Mouse (Mus musculus): ENCODE measurements at regions not wholly inside any gene's neighbourhood (a gene's known extent, or its start where the extent isn't known, plus 50 kb on each side); places are given as distances from the start of the nearest gene placed in this dataset.

DNA sequence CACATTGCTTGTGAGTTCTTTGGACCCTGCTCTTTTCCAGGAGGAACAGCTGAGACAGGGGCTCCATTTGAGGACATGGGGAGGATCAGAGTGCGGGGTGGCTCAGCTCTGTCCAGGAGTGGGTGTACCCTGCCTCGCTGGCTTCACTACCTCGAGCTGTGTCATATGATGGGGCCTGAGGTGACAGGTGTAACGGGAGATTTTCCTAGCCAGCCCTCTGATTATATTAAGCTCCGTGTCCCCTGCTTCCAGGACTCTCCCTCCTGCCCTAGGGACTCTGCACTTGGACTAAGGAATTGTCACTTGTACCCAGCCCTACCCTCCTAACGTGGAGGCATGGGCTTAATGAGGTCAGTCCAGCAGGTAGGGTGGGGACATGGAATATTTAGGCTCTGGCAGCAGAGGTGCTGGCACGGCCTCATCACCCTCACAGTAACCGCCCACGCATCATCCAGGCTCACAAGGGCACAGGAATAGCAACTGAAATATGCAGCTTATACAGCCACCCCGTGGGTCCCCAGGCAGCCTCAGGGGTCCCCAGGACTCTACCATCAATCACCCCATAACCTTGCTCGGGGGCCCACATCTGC is 78.1 kb upstream of the 1600014C23Rik start:
- no peak overlapping the region for H3K4me2 ChIP-seq (ENCODE audit: low read length)
- ATAC-seq = no peak
- no peak overlapping the region for H3K27ac ChIP-seq (ENCODE audit: low read depth, low read length)
- H3K4me1 ChIP-seq (ENCODE audit: control insufficient read depth, insufficient read depth, low read depth, low read length) = peaks cover 7% of the 10 kb centered on the region; the same call in 1 of the 2 replicates
- no peak overlapping the region for H3K9ac ChIP-seq (ENCODE audit: low read depth, low read length)
- no peak overlapping the region for H3K4me3 ChIP-seq (ENCODE audit: low read length)
- H3K9me3 ChIP-seq (ENCODE audit: control insufficient read depth, low read length) = no peaks in the 10 kb centered on the region
- no peaks in the 10 kb centered on the region for H3K27me3 ChIP-seq (replicated peaks; ENCODE audit: control insufficient read depth, insufficient read depth, low read length)
- 83% methylated on average over 11 of the region's 11 CpGs for WGBS
- no peaks in the 10 kb centered on the region for H3K36me3 ChIP-seq (ENCODE audit: control insufficient read depth, insufficient read depth, low read length)

DNA sequence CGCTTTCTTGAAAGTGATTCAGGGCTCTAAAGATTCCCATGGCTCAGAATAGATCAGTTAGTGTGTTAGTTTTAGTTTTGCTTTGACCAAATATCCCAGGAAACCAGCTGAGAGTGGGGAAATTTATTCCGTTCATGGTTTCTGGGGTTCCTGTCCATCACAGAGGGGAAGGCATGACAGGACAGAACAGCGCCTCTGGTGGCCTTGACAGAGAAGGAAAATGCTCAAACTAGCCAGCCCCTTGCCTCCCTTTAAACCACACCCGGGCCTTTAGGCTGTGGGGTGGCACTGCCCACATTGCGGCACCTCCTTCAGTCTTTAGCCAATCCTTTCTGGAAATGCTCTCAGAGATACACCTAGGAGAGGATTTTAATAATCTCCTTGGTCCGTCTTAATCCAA is 76.1 kb upstream of the 1600014C23Rik start:
- H3K9ac ChIP-seq (ENCODE audit: low read depth, low read length) = no peak overlapping the region
- no peak overlapping the region for H3K4me2 ChIP-seq (ENCODE audit: low read length)
- H3K4me3 ChIP-seq (ENCODE audit: low read length) = no peak overlapping the region
- H3K9me3 ChIP-seq (ENCODE audit: control insufficient read depth, low read length) = no peaks in the 10 kb centered on the region
- no peak overlapping the region for H3K27ac ChIP-seq (ENCODE audit: low read depth, low read length)
- no peaks in the 10 kb centered on the region; the same call in none of the 2 replicates for H3K27me3 ChIP-seq (replicated peaks; ENCODE audit: control insufficient read depth, insufficient read depth, low read length)
- no peak for ATAC-seq
- H3K4me1 ChIP-seq (ENCODE audit: control insufficient read depth, insufficient read depth, low read depth, low read length) = peaks cover 15% of the 10 kb centered on the region
- H3K36me3 ChIP-seq (ENCODE audit: control insufficient read depth, insufficient read depth, low read length) = no peaks in the 10 kb centered on the region
- 92% methylated on average over 6 of the region's 6 CpGs for WGBS

DNA sequence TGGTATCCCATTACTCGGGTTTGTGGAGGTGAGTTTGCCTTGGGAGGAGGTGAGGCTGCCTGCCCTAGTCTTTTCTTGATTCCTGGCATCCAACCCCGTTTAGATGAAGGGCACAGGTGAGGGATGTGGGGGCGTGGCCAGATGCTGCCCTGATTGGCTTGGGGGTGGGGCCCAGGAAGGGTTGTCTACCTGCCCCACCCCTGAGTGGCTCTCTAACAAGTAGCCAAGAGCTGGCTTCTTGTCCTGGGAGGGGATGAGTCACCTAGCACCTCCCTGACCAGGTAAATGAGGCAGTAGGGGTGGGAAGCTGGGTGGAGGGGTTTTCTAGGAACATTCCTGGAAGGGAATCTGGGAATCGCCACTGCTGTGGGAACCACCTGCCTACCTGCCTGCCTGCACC is 74.7 kb upstream of the 1600014C23Rik start:
- Histone ChIP-seq H3K36me3 (ENCODE audit: control insufficient read depth, insufficient read depth, low read length) (no peaks in the 10 kb centered on the region), H3K27ac (ENCODE audit: low read depth, low read length) (no peak overlapping the region), H3K4me2 (ENCODE audit: low read length) (no peak overlapping the region), H3K9ac (ENCODE audit: low read depth, low read length) (no peak overlapping the region), H3K9me3 (ENCODE audit: control insufficient read depth, low read length) (no peaks in the 10 kb centered on the region), H3K4me3 (ENCODE audit: low read length) (no peak overlapping the region), H3K4me1 (ENCODE audit: control insufficient read depth, insufficient read depth, low read depth, low read length) (peaks cover 15% of the 10 kb centered on the region), H3K27me3 (replicated peaks; ENCODE audit: control insufficient read depth, insufficient read depth, low read length) (peaks cover 4% of the 10 kb centered on the region)
- ATAC-seq = no peak
- 76% methylated on average over 4 of the region's 4 CpGs for WGBS

DNA sequence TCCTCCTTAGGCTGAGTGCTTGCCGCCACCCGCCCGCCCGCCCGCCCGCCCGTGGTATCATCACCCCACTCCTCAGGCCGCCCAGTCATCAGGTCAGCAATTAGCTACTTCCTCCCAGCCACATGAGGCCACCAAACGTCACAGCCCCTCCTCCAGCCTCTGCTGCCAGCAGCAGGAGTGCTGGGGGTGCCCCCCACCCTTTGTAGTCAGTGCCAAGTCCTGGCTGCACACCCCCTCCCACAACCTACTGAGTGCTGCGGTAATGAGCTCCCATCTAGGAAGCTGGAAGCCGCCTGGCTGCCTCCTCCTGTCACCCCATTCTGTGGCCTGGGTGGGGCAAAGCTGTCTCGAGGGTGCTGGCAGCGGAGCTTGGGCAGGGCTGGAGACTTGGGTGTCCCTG is 73.8 kb upstream of the 1600014C23Rik start:
- no peak overlapping the region for H3K4me2 ChIP-seq (ENCODE audit: low read length)
- no peak overlapping the region for H3K9ac ChIP-seq (ENCODE audit: low read depth, low read length)
- peaks cover 15% of the 10 kb centered on the region for H3K4me1 ChIP-seq (ENCODE audit: control insufficient read depth, insufficient read depth, low read depth, low read length)
- H3K27ac ChIP-seq (ENCODE audit: low read depth, low read length) = no peak overlapping the region
- H3K9me3 ChIP-seq (ENCODE audit: control insufficient read depth, low read length) = no peaks in the 10 kb centered on the region
- ATAC-seq = peak; percentile 67
- H3K36me3 ChIP-seq (ENCODE audit: control insufficient read depth, insufficient read depth, low read length) = no peaks in the 10 kb centered on the region
- H3K4me3 ChIP-seq (ENCODE audit: low read length) = no peak overlapping the region
- peaks cover 4% of the 10 kb centered on the region for H3K27me3 ChIP-seq (replicated peaks; ENCODE audit: control insufficient read depth, insufficient read depth, low read length)
- WGBS = 42% methylated on average over 12 of the region's 13 CpGs

DNA sequence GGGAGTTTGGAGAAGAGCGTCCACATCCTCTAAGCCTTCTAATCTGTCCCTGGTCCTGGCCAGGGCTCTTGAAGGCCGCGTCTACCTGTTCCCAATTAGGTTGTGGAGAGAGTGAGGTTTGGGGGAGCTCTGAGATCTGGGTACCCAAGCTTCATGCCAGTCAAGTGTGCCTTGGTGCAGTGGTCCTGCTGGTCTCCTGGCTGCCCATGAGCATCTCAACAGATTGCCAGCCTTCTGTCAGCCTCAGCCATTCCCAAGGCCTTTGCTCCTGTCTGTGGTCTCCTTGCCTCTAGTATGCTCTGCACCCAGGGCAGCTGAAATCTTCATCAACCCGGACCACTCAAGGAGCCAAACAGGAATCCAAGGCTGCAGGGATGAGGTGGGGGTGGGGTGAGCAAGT is 73.2 kb upstream of the 1600014C23Rik start:
- Histone ChIP-seq H3K4me3 (ENCODE audit: low read length) (no peak overlapping the region), H3K4me2 (ENCODE audit: low read length) (no peak overlapping the region), H3K27ac (ENCODE audit: low read depth, low read length) (no peak overlapping the region), H3K9me3 (ENCODE audit: control insufficient read depth, low read length) (no peaks in the 10 kb centered on the region), H3K36me3 (ENCODE audit: control insufficient read depth, insufficient read depth, low read length) (no peaks in the 10 kb centered on the region), H3K9ac (ENCODE audit: low read depth, low read length) (no peak overlapping the region), H3K4me1 (ENCODE audit: control insufficient read depth, insufficient read depth, low read depth, low read length) (peaks cover 15% of the 10 kb centered on the region), H3K27me3 (replicated peaks; ENCODE audit: control insufficient read depth, insufficient read depth, low read length) (peaks cover 4% of the 10 kb centered on the region)
- 80% methylated on average over 4 of the region's 4 CpGs for WGBS
- ATAC-seq = no peak

DNA sequence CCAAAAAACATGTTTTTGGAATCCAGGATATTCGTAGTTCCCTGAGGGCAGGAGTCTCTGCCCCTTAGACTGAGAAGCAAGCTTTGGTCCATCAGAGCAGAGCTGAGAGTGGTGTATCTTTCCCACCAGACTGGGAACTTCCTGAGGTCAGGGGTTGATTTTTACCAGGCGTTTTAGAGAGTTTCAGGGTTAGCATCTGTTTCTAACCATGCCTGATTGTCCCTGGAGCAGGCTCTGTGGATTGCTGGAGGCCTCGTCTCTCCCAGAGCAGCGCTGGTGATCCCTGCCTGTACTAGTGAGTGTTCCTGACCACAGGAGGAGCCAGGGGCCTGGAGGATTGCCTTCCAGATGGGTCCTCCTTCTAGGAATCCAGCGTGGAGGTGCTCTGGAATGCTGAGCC is 72.8 kb upstream of the 1600014C23Rik start:
- no peaks in the 10 kb centered on the region for H3K9me3 ChIP-seq (ENCODE audit: control insufficient read depth, low read length)
- ATAC-seq = no peak
- no peak overlapping the region for H3K9ac ChIP-seq (ENCODE audit: low read depth, low read length)
- no peak overlapping the region for H3K4me2 ChIP-seq (ENCODE audit: low read length)
- H3K36me3 ChIP-seq (ENCODE audit: control insufficient read depth, insufficient read depth, low read length) = no peaks in the 10 kb centered on the region
- no peak overlapping the region for H3K4me3 ChIP-seq (ENCODE audit: low read length)
- WGBS = 59% methylated on average over 5 of the region's 5 CpGs
- peaks cover 4% of the 10 kb centered on the region for H3K27me3 ChIP-seq (replicated peaks; ENCODE audit: control insufficient read depth, insufficient read depth, low read length)
- H3K4me1 ChIP-seq (ENCODE audit: control insufficient read depth, insufficient read depth, low read depth, low read length) = peaks cover 15% of the 10 kb centered on the region
- H3K27ac ChIP-seq (ENCODE audit: low read depth, low read length) = no peak overlapping the region

DNA sequence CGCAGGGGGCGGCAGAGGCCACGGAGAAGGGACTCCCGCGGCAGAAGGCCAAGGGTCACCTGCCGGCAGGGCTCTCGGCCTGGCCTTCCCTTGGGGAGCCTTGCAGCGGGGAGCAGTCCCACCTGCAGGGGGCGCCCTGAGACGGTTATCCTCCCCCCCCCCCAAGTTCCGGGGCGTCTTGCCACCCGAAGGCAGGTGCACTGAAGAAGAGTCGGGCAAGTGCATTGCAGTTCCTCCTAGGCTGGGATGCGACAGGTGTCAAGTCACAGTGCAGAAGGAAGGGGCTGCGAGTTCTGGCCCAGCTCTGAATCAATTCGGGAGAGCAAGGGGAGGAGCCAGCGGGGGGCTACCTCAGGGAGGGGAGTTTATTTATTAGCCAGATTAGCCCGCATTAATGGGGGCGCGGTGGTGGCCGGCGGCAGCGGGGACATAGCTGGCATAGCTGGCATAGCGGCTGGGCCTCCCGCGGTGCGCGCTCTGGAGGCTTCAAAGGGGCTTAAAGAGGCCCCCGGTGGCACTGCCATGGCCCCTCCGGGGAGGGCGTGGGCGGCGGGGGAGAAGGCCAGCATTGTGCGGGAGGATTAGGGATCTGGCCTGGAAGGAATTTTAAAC is 71.9 kb upstream of the 1600014C23Rik start:
- WGBS = 2% methylated on average over 34 of the region's 35 CpGs
- Histone ChIP-seq H3K9ac (ENCODE audit: low read depth, low read length) (no peak overlapping the region), H3K27me3 (replicated peaks; ENCODE audit: control insufficient read depth, insufficient read depth, low read length) (peaks cover 4% of the 10 kb centered on the region), H3K4me1 (ENCODE audit: control insufficient read depth, insufficient read depth, low read depth, low read length) (peaks cover 15% of the 10 kb centered on the region), H3K9me3 (ENCODE audit: control insufficient read depth, low read length) (no peaks in the 10 kb centered on the region), H3K4me3 (ENCODE audit: low read length) (peak overlapping the region; percentile 9; the same call in 1 of the 2 replicates), H3K4me2 (ENCODE audit: low read length) (peak overlapping the region; percentile 39), H3K27ac (ENCODE audit: low read depth, low read length) (no peak overlapping the region), H3K36me3 (ENCODE audit: control insufficient read depth, insufficient read depth, low read length) (no peaks in the 10 kb centered on the region)
- no peak for ATAC-seq

DNA sequence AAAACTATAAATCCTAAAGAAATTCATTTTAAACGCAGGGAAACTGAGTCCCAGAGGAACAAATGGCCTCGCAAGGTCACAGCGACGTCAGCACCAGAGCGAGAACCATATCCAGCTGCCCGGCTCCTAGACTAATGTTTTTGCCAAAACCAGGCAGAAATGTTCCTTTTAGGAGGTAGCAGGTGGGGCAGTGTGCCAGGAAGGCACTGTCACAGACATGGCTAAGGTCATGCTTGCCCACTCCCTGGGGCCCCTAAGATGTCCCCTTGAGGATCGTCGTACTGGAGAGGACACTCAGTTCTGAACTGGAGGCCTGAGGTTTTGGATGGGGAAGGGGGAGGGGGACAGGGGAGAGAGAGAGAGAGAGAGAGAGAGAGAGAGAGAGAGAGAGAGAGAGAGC is 69.7 kb upstream of the 1600014C23Rik start:
- WGBS = 84% methylated on average over 8 of the region's 8 CpGs

DNA sequence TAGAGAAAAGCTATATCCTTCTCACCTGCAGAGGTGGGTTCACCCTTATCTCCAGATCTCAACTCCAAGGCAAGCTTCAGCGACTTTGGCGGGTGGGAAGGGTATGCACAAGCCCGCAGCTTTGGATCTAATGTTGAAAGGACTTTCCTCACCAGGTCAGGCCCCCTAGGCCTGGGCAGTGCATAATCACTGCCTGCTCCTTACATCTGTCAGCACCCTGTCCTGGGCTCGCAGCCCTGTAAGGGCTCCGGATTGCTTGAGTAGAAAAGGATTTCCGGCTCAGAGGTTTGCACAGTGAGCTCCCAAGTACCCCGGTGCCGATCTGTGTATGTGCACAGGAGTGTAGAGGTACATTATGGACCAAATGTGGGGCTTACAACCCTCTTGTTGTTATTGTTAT is 68.8 kb upstream of the 1600014C23Rik start:
- WGBS = 93% methylated on average over 8 of the region's 8 CpGs
- H3K27me3 ChIP-seq (replicated peaks; ENCODE audit: control insufficient read depth, insufficient read depth, low read length) = peaks cover 4% of the 10 kb centered on the region
- no peak for ATAC-seq
- H3K9ac ChIP-seq (ENCODE audit: low read depth, low read length) = no peak overlapping the region
- H3K9me3 ChIP-seq (ENCODE audit: control insufficient read depth, low read length) = peaks cover 4% of the 10 kb centered on the region; the same call in 1 of the 2 replicates
- no peaks in the 10 kb centered on the region for H3K36me3 ChIP-seq (ENCODE audit: control insufficient read depth, insufficient read depth, low read length)
- H3K27ac ChIP-seq (ENCODE audit: low read depth, low read length) = no peak overlapping the region
- no peak overlapping the region for H3K4me3 ChIP-seq (ENCODE audit: low read length)
- peaks cover 14% of the 10 kb centered on the region for H3K4me1 ChIP-seq (ENCODE audit: control insufficient read depth, insufficient read depth, low read depth, low read length)
- no peak overlapping the region for H3K4me2 ChIP-seq (ENCODE audit: low read length)

More for the DNA sequence above, 69.7 kb upstream of the 1600014C23Rik start:
- Histone ChIP-seq H3K4me1 (ENCODE audit: control insufficient read depth, insufficient read depth, low read depth, low read length) (peaks cover 15% of the 10 kb centered on the region), H3K36me3 (ENCODE audit: control insufficient read depth, insufficient read depth, low read length) (no peaks in the 10 kb centered on the region), H3K9ac (ENCODE audit: low read depth, low read length) (no peak overlapping the region), H3K4me3 (ENCODE audit: low read length) (no peak overlapping the region), H3K9me3 (ENCODE audit: control insufficient read depth, low read length) (peaks cover 4% of the 10 kb centered on the region; the same call in 1 of the 2 replicates), H3K4me2 (ENCODE audit: low read length) (no peak overlapping the region), H3K27ac (ENCODE audit: low read depth, low read length) (no peak overlapping the region), H3K27me3 (replicated peaks; ENCODE audit: control insufficient read depth, insufficient read depth, low read length) (peaks cover 4% of the 10 kb centered on the region)
- no peak for ATAC-seq

All from hindbrain, embryonic 16.5 days (tissue).